In the genomic region with DNA sequence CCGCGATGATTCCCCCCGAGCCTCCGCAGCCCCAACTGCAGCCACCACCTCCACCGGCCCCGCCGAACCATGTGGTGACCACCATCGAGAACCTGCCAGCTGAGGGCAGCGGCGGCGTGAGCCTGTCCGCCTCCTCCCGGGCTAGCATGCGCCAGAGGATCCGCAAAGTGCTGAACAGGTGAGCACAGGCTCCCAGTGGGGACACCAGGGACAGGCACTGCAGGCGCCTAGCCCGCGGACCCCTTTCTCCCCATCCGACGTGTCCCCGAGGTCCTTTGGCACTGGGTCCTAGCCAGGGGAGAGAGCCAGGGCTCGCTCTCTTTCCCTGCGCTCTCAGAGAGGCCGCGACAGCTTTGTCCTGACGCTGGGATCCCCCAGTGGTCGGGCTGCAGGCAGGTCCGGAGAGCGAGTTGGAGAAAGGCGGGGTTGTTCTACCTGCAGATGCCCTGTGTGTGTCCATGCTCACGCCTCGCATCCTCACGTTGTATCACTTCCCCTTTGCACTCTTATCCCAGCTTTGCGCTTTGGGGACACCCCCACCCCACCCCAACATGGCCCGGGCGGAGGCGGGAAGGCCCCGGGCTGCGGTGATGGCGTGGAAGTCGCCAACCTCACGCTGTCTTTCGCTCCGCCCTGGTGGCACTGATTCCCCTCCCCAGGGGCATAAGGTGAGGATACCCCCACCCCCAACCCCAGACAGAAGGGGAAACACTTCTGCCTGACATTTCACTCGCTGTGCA, we compare ENCODE assay signal across 8 mouse cellular contexts. TPM values are rescaled to one million over a fixed set of nuclear protein-coding genes. Genes with fewer than 3 reads are reported as not detected.
DNase-seq lines count a peak whose midpoint lies in the region; ATAC-seq lines count a peak whose summit lies in the region.

No protein-coding gene starts in this region.

- no peaks in the 10 kb centered on the region; the same call in 1 of the 2 replicates for H3K27me3 ChIP-seq in embryonic facial prominence, embryonic 11.5 days (ENCODE audit: control insufficient read depth, insufficient read depth, low read length)
- H3K27me3 ChIP-seq in midbrain, embryonic 14.5 days (ENCODE audit: control insufficient read depth, insufficient read depth, low read length): no peaks in the 10 kb centered on the region

- peak; percentile 13 for DNase-seq in ovary, postnatal 10 days (ENCODE audit: low spot score)
- no peak for DNase-seq in ovary, adult 18-20 months (ENCODE audit: low spot score)
- peak; percentile 49 for DNase-seq in embryonic facial prominence, embryonic 11.5 days (ENCODE audit: low spot score)
- peak; percentile 19 for DNase-seq in heart, postnatal 4 days
- peak; percentile 42 to 43 for DNase-seq in layer of hippocampus, postnatal 36 days
- DNase-seq in midbrain, embryonic 14.5 days: peak; percentile 76
- peak; percentile 13 for DNase-seq in yolk sac, embryonic 10.5 days (ENCODE audit: low spot score)
- DNase-seq in thymus, postnatal 0 days (ENCODE audit: low spot score): no peak

- ATAC-seq in embryonic facial prominence, embryonic 11.5 days (replicated peaks; ENCODE audit: insufficient number of reproducible peaks, low FRiP score, low TSS enrichment, low read depth): peak; percentile 72
- peak; percentile 80 for ATAC-seq in midbrain, embryonic 14.5 days (ENCODE audit: low FRiP score, low TSS enrichment)

- no peaks in the 10 kb centered on the region for H3K9me3 ChIP-seq in embryonic facial prominence, embryonic 11.5 days (replicated peaks; ENCODE audit: control insufficient read depth, low read length)
- H3K9me3 ChIP-seq in midbrain, embryonic 14.5 days (ENCODE audit: control insufficient read depth, low read length): no peaks in the 10 kb centered on the region

- under 1% methylated on average over 45 of the region's 45 CpGs for WGBS in embryonic facial prominence, embryonic 11.5 days
- under 1% methylated on average over 45 of the region's 45 CpGs for WGBS in midbrain, embryonic 14.5 days

- no peaks in the 10 kb centered on the region for H3K4me1 ChIP-seq in embryonic facial prominence, embryonic 11.5 days (ENCODE audit: control insufficient read depth, insufficient read depth, low read length)
- H3K4me1 ChIP-seq in midbrain, embryonic 14.5 days (ENCODE audit: control insufficient read depth, insufficient read depth, low read length): 0 out of 2 replicates have a peak, but pooled peaks cover 8% of the 10 kb centered on the region

- H3K27ac ChIP-seq in embryonic facial prominence, embryonic 11.5 days (replicated peaks; ENCODE audit: low read depth, low read length): 0 out of 2 replicates have a peak overlapping the region, but pooled peaks have one; percentile 56
- H3K27ac ChIP-seq in midbrain, embryonic 14.5 days (replicated peaks; ENCODE audit: low read depth, low read length): peak overlapping the region; percentile 94

- no peaks in the 10 kb centered on the region for H3K36me3 ChIP-seq in embryonic facial prominence, embryonic 11.5 days (replicated peaks; ENCODE audit: control insufficient read depth, insufficient read depth, low read depth, low read length)
- H3K36me3 ChIP-seq in midbrain, embryonic 14.5 days (ENCODE audit: control insufficient read depth, insufficient read depth, low read length): no peaks in the 10 kb centered on the region

- peak overlapping the region; percentile 96 for H3K4me2 ChIP-seq in embryonic facial prominence, embryonic 11.5 days (ENCODE audit: low read depth, low read length)
- H3K4me2 ChIP-seq in midbrain, embryonic 14.5 days (ENCODE audit: low read length): peak overlapping the region; percentile 66

- H3K4me3 ChIP-seq in embryonic facial prominence, embryonic 11.5 days (ENCODE audit: low read depth, low read length): peak overlapping the region; percentile 73
- H3K4me3 ChIP-seq in midbrain, embryonic 14.5 days (replicated peaks; ENCODE audit: low read depth, low read length): peak overlapping the region; percentile 90

- H3K9ac ChIP-seq in embryonic facial prominence, embryonic 11.5 days (replicated peaks; ENCODE audit: low read length): peak overlapping the region; percentile 75
- peak overlapping the region; percentile 97 for H3K9ac ChIP-seq in midbrain, embryonic 14.5 days (replicated peaks; ENCODE audit: low read length)

RNA-seq across cellular contexts. Expression of a gene that starts 0.8 kb away (rescaled TPM):
- polyA plus RNA-seq in embryonic facial prominence, embryonic 11.5 days (2014; fragmentation: Nextera tagmentation; extraction: Ambion mirVana): 3.7 and 3.9 TPM in 2 replicates
- total RNA-seq in heart, postnatal 4 days (2021): 1 to 10 TPM; 1.5 to 1.8 TPM
- total RNA-seq in layer of hippocampus, postnatal 36 days (2021): 10 to 100 TPM; 32.1 to 33.9 TPM
- 35.6 and 43.0 TPM in 2 replicates for polyA plus RNA-seq in midbrain, embryonic 14.5 days (2014; fragmentation: Nextera tagmentation; extraction: Ambion mirVana)
- 0.17 and 0.23 TPM in 2 replicates for polyA plus RNA-seq in thymus, postnatal 0 days (2015; fragmentation: Nextera tagmentation; extraction: Ambion mirVana)

Comparison
In these comparisons a context has a peak if more than half of its experiments do, and no peak if none do; other contexts are left out.
1. DNase-seq: peak in ovary, postnatal 10 days (single experiment), embryonic facial prominence, embryonic 11.5 days (single experiment), heart, postnatal 4 days (single experiment), layer of hippocampus, postnatal 36 days (2 of 2), midbrain, embryonic 14.5 days (single experiment) and yolk sac, embryonic 10.5 days (single experiment); none in ovary, adult 18-20 months (single experiment) and thymus, postnatal 0 days (single experiment).